Mouse (Mus musculus): Measurements from ENCODE around the gene Nfe2l2. TPM values are rescaled to one million over a fixed set of nuclear protein-coding genes. Genes with fewer than 3 reads are reported as not detected.
A peak's percentile ranks its signal among the peaks of the same experiment; 100 is the strongest.

Nfe2l2 gene
- polyA plus RNA-seq (2015; fragmentation: Nextera tagmentation; extraction: Ambion mirVana): 16.4 and 19.1 TPM in 2 replicates

DNA sequence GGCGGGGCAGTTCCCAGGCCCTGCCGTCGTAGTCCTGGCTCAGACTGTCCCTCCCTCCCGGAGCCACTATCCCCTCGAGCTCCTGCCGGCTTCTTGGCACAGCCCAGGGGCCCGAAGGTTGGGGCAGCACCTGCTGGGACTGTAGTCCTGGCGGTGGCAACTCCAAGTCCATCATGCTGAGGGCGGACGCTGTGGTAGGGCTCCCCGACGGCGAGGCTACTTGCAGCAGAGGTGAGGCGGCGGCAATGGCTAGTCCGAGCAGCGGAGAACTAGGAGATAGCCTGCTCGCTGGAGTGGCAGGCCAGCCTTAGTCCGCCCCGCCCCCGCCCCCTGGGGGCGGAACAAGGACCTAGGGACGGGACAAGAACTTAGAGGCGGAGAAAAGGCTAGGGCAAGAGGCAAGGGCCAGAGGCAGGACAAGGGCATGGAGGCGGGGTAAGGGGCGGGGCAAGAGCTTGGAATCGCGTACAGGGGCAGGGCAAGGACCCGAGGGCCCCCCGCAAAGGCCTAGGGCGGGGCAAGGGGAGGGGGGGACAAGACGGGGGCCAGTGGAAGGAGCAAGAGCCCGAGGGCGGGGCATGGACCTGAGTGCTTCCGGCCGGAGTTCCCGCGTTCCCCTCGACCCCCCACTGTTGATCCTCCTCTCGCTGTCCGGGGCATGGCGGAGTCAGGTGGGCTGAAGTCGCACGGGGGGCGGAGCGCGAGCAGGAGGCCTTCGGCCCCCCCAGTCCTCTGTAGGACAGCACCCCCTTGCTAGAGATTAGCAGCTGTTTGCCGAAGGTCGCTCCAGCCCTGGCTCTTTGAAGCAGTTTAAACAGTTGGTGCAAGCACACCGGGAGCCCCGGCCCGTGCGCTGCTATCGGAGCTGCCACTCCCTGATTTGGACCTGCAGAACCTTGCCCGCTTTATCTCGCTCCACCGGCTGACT lies at the start of gene Nfe2l2:
Nfe2l2 (minus strand) TSS at position 408 of the 928 bp plus-strand sequence.
- ATAC-seq (ENCODE audit: low read depth): peak; percentile 85
- peak within 1 kb of the TSS; percentile 52 for H3K4me3 ChIP-seq
- no peaks in the 10 kb centered on the region for H3K9me3 ChIP-seq
- peak within 1 kb of the TSS; percentile 71 for H3K9ac ChIP-seq
- 0 out of 2 replicates have a peak, but pooled peaks cover 3% of the 10 kb centered on the region for H3K27me3 ChIP-seq
- under 1% methylated on average over 57 of the region's 58 CpGs for WGBS
- H3K4me1 ChIP-seq (replicated peaks): peaks cover 40% of the 10 kb centered on the region
- H3K27ac ChIP-seq (replicated peaks): peak within 1 kb of the TSS; percentile 82
- peak within 1 kb of the TSS; percentile 81 for H3K4me2 ChIP-seq
- H3K36me3 ChIP-seq: no peaks in the 10 kb centered on the region

DNA sequence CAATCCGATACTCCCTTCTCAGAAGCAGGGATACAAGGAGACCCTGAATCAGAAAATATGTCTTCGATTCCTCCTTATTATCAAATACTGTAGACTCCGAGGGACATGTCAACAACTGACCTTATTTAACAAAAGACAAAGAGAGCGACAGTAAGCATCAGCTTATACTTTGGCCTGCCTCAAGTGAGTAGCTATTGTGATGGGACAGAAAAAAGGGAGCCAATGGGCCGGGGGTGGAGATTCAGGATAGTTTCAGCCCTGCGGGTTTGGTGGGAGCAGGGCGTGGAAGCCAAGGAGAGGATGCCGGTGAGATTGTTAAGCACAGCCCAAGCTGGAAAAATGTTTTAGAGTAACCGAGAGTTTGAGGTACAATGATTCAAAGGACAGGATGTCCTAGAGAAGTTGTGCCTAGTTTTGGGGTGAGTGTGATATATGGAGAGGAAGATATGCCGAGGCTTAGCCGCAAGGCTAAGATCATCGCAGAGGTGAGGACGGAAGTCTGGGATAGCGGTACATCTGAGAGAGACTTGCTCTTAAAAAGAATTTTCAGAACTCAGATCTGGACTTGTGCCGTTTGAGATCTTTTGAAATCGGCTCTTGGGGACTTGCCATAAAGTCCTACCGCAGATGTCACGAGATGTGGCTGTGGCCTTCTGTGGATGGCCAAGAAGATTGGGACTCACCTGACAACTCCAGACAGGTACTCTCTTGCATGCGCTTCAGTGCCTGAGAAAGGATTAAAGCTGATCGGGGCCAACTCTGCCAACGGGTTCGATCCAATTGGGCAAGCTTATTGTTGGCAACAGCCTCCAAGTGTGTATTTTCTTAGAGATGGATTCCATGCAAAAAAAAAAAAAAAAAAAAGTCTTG lies 48.1 kb upstream of the Nfe2l2 start:
- Histone ChIP-seq H3K27ac (replicated peaks) (no peak overlapping the region), H3K27me3 (no peaks in the 10 kb centered on the region), H3K36me3 (no peaks in the 10 kb centered on the region), H3K4me1 (replicated peaks) (no peaks in the 10 kb centered on the region), H3K4me2 (no peak overlapping the region), H3K9ac (no peak overlapping the region), H3K9me3 (no peaks in the 10 kb centered on the region), H3K4me3 (no peak overlapping the region)
- WGBS: 91% methylated on average over 22 of the region's 22 CpGs
- no peak for ATAC-seq (ENCODE audit: low read depth)

DNA sequence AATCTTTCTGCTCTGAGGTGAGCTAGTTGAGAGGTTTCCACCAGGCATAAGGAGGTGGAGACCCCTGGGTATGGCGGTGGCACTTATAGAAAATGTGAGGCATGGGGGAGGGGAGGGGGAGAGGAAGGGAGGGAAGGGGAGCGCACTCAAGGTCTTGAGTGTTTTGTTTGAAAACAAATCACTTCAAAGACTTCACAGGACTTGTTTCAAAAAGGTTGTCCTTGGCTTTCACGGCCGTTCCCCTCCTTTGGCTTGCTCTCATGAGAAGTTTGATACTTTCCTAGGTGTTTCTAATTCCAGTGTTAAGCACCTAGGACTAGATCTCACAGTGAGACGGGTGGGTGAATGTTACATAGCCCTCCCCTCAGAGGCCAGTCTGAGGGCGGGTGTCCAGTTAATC lies 47.5 kb upstream of the Nfe2l2 start:
- Histone ChIP-seq H3K4me3 (no peak overlapping the region), H3K4me1 (replicated peaks) (no peaks in the 10 kb centered on the region), H3K27me3 (no peaks in the 10 kb centered on the region), H3K36me3 (no peaks in the 10 kb centered on the region), H3K9ac (no peak overlapping the region), H3K4me2 (no peak overlapping the region), H3K27ac (replicated peaks) (no peak overlapping the region), H3K9me3 (no peaks in the 10 kb centered on the region)
- 70% methylated on average over 6 of the region's 6 CpGs for WGBS
- ATAC-seq (ENCODE audit: low read depth): no peak

DNA sequence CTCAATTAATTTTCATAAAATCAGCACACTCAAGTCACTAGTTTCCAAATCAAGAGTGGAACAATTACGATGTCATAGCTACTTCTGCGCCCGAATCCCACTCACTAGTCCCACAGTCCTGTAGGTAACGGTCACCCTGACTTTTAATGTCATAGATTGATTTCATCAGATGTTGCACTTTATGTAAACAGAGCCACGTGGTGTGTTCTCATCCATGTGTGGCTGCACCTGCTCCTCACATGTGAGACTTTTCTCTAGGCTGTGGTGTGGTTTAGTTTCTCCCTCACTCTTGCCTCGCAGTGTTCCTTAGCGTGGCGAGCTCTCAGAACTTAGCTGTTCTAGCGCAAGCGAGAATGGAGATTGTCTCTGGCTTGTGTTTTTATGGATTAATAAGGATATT lies 46.4 kb upstream of the Nfe2l2 start:
- Histone ChIP-seq H3K4me2 (no peak overlapping the region), H3K4me3 (no peak overlapping the region), H3K36me3 (no peaks in the 10 kb centered on the region), H3K27ac (replicated peaks) (no peak overlapping the region), H3K27me3 (no peaks in the 10 kb centered on the region), H3K4me1 (replicated peaks) (no peaks in the 10 kb centered on the region), H3K9me3 (no peaks in the 10 kb centered on the region), H3K9ac (no peak overlapping the region)
- WGBS: 89% methylated on average over 10 of the region's 10 CpGs
- no peak for ATAC-seq (ENCODE audit: low read depth)

DNA sequence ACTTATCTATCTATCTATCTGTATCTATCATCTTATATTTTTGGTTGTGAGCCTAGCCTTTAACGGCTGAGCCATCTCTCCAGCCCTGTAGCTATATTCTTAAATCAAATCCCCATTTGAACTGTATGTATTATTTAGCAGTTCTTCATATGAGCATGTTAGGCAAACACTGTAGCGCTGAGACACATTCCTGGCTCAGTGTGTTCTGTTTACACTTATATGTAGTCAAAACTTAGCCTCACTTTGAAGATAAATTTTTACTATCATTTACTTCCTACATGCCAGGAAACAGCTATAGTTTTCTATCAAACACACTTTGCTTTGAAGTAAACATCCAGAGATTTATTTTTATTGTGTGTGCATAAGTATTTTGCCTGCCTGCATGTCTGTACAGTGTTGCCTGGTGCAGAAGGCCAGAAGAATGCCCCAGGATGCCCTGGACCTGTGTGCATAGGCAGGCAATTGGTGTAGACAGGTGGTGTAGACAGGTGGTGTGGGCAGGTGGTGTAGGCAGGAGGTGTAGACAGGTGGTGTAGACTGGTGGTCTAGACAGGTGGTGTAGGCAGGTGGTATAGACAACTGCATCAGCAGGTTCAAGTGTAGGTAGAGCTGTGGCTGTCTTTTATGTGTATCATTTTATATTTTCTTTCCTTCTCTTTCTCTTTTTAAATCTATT lies 45.7 kb upstream of the Nfe2l2 start:
- Histone ChIP-seq H3K9ac (no peak overlapping the region), H3K27me3 (no peaks in the 10 kb centered on the region), H3K36me3 (no peaks in the 10 kb centered on the region), H3K4me2 (no peak overlapping the region), H3K27ac (replicated peaks) (no peak overlapping the region), H3K4me1 (replicated peaks) (no peaks in the 10 kb centered on the region), H3K9me3 (no peaks in the 10 kb centered on the region), H3K4me3 (no peak overlapping the region)
- WGBS: 86% methylated on average over 2 of the region's 2 CpGs
- ATAC-seq (ENCODE audit: low read depth): no peak

DNA sequence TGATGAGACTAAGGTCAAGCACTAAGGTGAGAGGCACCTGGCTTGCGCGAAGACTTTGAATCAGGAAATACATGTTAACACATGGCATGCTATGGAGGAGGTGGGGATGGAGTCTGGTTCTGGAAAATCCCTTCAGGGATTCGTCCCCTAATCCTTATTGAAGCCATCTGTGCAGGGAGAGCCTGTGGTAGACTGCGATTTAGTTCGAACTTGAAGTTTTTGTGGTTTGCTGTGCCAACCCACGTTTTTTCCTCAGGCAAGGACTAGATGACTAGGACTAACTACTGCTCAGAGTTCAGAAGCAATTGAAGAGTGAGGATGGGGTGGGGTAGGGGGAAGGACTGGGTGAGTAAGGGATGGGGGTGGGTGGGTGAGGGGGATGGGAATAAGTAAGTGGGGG lies 44.4 kb upstream of the Nfe2l2 start:
- H3K4me3 ChIP-seq: no peak overlapping the region
- WGBS: 88% methylated on average over 6 of the region's 6 CpGs
- H3K9me3 ChIP-seq: no peaks in the 10 kb centered on the region
- H3K9ac ChIP-seq: no peak overlapping the region
- H3K4me1 ChIP-seq (replicated peaks): no peaks in the 10 kb centered on the region
- H3K4me2 ChIP-seq: no peak overlapping the region
- H3K36me3 ChIP-seq: no peaks in the 10 kb centered on the region
- no peaks in the 10 kb centered on the region for H3K27me3 ChIP-seq
- H3K27ac ChIP-seq (replicated peaks): no peak overlapping the region
- no peak for ATAC-seq (ENCODE audit: low read depth)

DNA sequence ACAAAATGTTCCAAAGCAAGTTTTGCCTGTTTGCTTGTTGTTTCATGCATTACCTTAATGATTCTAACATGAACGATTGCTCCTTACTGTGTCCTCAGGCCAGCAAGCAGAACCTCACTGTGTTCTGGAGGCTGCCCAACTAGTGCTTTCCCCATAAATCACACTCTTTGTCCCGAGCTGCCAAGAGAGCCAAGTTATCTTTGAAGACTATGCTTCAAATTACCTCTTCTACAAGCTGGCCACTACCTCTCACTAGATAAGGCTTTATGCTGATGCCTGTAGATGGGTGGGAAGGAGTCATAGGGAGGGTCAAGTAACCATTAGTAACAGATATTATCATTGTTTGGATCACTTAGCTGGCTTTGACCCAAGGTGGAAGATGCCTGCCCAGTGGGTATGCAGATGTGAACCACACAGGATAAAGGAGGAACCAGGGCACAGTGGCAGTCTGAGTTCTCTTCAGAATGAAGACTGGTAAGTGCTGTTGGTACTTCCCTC lies 32.6 kb upstream of the Nfe2l2 start:
- no peaks in the 10 kb centered on the region for H3K4me1 ChIP-seq (replicated peaks)
- H3K4me2 ChIP-seq: no peak overlapping the region
- H3K36me3 ChIP-seq: no peaks in the 10 kb centered on the region
- no peak overlapping the region for H3K9ac ChIP-seq
- H3K9me3 ChIP-seq: no peaks in the 10 kb centered on the region
- WGBS: 72% methylated on average over 2 of the region's 2 CpGs
- no peak overlapping the region for H3K4me3 ChIP-seq
- no peaks in the 10 kb centered on the region for H3K27me3 ChIP-seq
- ATAC-seq (ENCODE audit: low read depth): no peak
- no peak overlapping the region for H3K27ac ChIP-seq (replicated peaks)

DNA sequence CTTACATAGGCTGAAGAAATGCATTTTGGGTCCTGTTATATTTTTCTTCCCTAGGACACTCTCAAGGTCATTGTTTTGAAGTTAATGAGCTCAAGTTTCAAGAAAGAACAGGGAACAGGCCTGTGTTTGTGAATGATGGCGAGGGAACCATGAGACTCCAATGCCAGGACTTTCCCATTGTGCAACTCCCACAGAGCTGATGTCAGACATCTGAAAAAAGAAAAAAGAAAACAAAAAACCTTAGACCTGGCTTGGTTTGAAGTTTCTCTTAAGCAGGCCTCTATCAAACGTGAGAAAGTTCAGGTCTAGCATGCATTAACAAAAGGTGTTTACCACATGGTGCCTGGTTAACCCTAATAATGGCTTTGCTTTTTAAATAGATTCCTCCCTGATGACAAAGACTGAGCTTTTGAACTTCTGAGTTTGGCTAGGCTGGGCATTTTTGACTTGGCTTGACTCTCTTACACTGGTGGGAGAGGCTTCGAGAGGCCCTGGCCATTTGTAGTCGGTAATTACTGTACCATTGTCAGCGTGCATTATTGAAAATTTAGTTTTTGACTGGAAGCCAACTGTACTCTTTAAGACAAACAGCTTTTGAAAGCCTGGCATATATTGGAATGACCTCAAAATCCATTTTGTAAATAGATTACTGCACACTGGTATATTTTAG lies 29.9 kb upstream of the Nfe2l2 start:
- H3K9ac ChIP-seq: no peak overlapping the region

DNA sequence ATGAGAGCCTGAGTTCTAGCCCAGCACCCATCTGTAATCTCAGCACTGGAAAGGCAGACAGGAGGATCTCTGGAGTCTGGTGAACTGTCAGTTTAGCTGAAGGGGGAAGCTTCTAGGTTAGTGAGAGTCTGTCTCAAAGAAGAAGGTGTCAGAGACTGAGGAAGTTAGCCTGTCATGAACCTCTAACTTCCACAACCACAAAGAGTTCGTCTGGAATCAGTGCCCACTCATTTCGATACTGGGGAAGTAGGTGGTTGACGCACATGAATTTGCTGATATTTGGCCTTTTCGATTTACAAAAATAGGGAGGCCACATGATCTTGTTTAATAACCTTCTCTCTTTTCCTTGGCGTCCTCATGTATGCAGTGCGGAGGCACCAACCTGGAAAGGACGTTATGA lies 28.7 kb upstream of the Nfe2l2 start:
- H3K36me3 ChIP-seq: no peaks in the 10 kb centered on the region
- WGBS: 91% methylated on average over 7 of the region's 7 CpGs
- no peak overlapping the region for H3K9ac ChIP-seq
- no peaks in the 10 kb centered on the region for H3K9me3 ChIP-seq
- H3K27ac ChIP-seq (replicated peaks): no peak overlapping the region
- no peaks in the 10 kb centered on the region for H3K4me1 ChIP-seq (replicated peaks)
- H3K4me2 ChIP-seq: no peak overlapping the region
- H3K4me3 ChIP-seq: no peak overlapping the region
- ATAC-seq (ENCODE audit: low read depth): no peak
- no peaks in the 10 kb centered on the region for H3K27me3 ChIP-seq

More for the DNA sequence above, 29.9 kb upstream of the Nfe2l2 start:
- no peak overlapping the region for H3K4me3 ChIP-seq
- no peaks in the 10 kb centered on the region for H3K36me3 ChIP-seq
- H3K27me3 ChIP-seq: no peaks in the 10 kb centered on the region
- no peaks in the 10 kb centered on the region for H3K4me1 ChIP-seq (replicated peaks)
- no peak overlapping the region for H3K4me2 ChIP-seq
- no peak overlapping the region for H3K27ac ChIP-seq (replicated peaks)
- WGBS: 79% methylated on average over 5 of the region's 5 CpGs
- no peak for ATAC-seq (ENCODE audit: low read depth)
- H3K9me3 ChIP-seq: no peaks in the 10 kb centered on the region

DNA sequence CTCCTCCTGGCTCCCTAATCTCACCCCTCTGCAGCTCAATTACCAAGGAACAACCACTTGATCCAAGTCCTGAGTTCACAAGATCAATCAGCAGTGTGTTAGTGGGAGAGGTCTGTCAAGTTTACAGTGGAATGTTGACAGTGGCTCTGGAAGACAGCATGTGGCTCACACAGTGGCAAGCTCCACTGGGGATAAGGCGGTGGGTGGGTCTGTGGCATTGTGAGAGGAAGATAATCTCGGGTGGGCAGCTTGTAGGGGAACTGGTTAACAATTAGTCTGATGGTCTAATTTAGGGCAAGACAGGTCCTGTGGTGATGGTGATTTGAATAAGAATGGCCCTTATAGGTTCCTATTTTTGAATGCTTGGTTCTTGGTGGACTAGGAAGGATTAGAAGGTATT lies 27.5 kb upstream of the Nfe2l2 start:
- no peak overlapping the region for H3K4me2 ChIP-seq
- ATAC-seq (ENCODE audit: low read depth): no peak
- H3K9ac ChIP-seq: no peak overlapping the region
- H3K4me1 ChIP-seq (replicated peaks): no peaks in the 10 kb centered on the region
- H3K9me3 ChIP-seq: no peaks in the 10 kb centered on the region
- no peaks in the 10 kb centered on the region for H3K27me3 ChIP-seq
- H3K4me3 ChIP-seq: no peak overlapping the region
- H3K36me3 ChIP-seq: no peaks in the 10 kb centered on the region
- 61% methylated on average over 2 of the region's 2 CpGs for WGBS
- no peak overlapping the region for H3K27ac ChIP-seq (replicated peaks)

DNA sequence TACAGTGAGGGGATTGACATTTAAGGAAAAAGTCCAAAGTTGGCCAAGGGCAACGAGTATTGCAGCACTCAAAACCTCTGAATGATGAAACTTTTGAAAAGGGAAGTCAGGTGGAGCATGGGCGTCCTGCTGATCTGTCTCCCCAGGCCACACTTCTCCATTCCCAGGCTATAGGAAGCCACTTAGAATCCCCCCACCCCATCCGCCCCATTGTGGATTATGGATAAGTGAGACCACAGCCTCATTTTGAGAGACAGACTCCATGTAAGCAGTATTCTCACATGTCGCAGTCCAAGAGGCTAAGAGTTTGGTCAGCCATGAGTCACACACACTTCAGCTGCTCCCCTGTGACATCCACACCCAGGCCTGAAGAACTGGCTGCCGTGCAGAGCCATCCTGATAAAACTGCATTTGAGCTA lies 26.8 kb upstream of the Nfe2l2 start:
- ATAC-seq (ENCODE audit: low read depth): no peak
- Histone ChIP-seq H3K4me2 (no peak overlapping the region), H3K36me3 (no peaks in the 10 kb centered on the region), H3K27ac (replicated peaks) (no peak overlapping the region), H3K9me3 (no peaks in the 10 kb centered on the region), H3K4me1 (replicated peaks) (no peaks in the 10 kb centered on the region), H3K27me3 (no peaks in the 10 kb centered on the region), H3K9ac (no peak overlapping the region), H3K4me3 (no peak overlapping the region)
- WGBS: 86% methylated on average over 5 of the region's 5 CpGs

Data from neural tube, embryonic 13.5 days (tissue).